Mouse (Mus musculus): ENCODE measurements at regions not wholly inside any gene's neighbourhood (a gene's known extent, or its start where the extent isn't known, plus 50 kb on each side); places are given as distances from the start of the nearest gene placed in this dataset.

GRCm38 (mm10) chr6:95003716-95004115, 113.3 kb upstream of the Kbtbd8 start:
- H3K27me3 ChIP-seq (ENCODE audit: control insufficient read depth, insufficient read depth, low read length) = no peaks in the 10 kb centered on the region
- WGBS (ENCODE audit: insufficient replicate concordance) = 31% methylated on average over 3 of the region's 3 CpGs
- no peak for DNase-seq (ENCODE audit: low read depth in 3 of 3, low spot score in 3 of 3)

GRCm38 (mm10) chr6:94999562-94999961, 117.5 kb upstream of the Kbtbd8 start:
- WGBS (ENCODE audit: insufficient replicate concordance) = 41% methylated on average over 4 of the region's 4 CpGs
- Histone ChIP-seq H3K9me3 (ENCODE audit: control insufficient read depth, low read length) (no peaks in the 10 kb centered on the region), H3K4me3 (ENCODE audit: insufficient read depth in 1 of 2, low read depth in 2 of 2, low read length in 2 of 2) (no peak overlapping the region), H3K36me3 (replicated peaks; ENCODE audit: control insufficient read depth, insufficient read depth, low read depth) (no peaks in the 10 kb centered on the region), H3K4me2 (ENCODE audit: low read depth) (no peak overlapping the region), H3K4me1 (replicated peaks; ENCODE audit: control insufficient read depth in 2 of 2, insufficient read depth in 2 of 2, low read length in 1 of 2) (no peaks in the 10 kb centered on the region), H3K27me3 (ENCODE audit: control insufficient read depth, insufficient read depth, low read length) (no peaks in the 10 kb centered on the region), H3K9ac (replicated peaks) (no peak overlapping the region), H3K27ac (no peak overlapping the region)
- DNase-seq (ENCODE audit: low read depth in 3 of 3, low spot score in 3 of 3) (no peak), ATAC-seq (ENCODE audit: insufficient read depth) (no peak)
- TF ChIP-seq EP300 (IDR thresholded peaks at IDR 0.05; ENCODE audit: low read depth) = no peak
- TF ChIP-seq CTCF (IDR thresholded peaks at IDR 0.05; ENCODE audit: low read depth) = no peak

More at GRCm38 (mm10) chr6:95003716-95004115, 113.3 kb upstream of the Kbtbd8 start:
- no peak overlapping the region for H3K9ac ChIP-seq (replicated peaks)
- ATAC-seq (ENCODE audit: insufficient read depth) = no peak
- no peak overlapping the region for H3K27ac ChIP-seq
- H3K9me3 ChIP-seq (ENCODE audit: control insufficient read depth, low read length) = no peaks in the 10 kb centered on the region
- H3K4me1 ChIP-seq (replicated peaks; ENCODE audit: control insufficient read depth in 2 of 2, insufficient read depth in 2 of 2, low read length in 1 of 2) = no peaks in the 10 kb centered on the region
- H3K4me3 ChIP-seq (ENCODE audit: insufficient read depth in 1 of 2, low read depth in 2 of 2, low read length in 2 of 2) = no peak overlapping the region
- no peaks in the 10 kb centered on the region for H3K36me3 ChIP-seq (replicated peaks; ENCODE audit: control insufficient read depth, insufficient read depth, low read depth)
- H3K4me2 ChIP-seq (ENCODE audit: low read depth) = no peak overlapping the region
- no peak for TF ChIP-seq CTCF (IDR thresholded peaks at IDR 0.05; ENCODE audit: low read depth)

- Histone ChIP-seq H3K9me3 (ENCODE audit: control insufficient read depth, low read length) (no peaks in the 10 kb centered on the region), H3K4me1 (replicated peaks; ENCODE audit: control insufficient read depth in 2 of 2, insufficient read depth in 2 of 2, low read length in 1 of 2) (no peaks in the 10 kb centered on the region), H3K36me3 (replicated peaks; ENCODE audit: control insufficient read depth, insufficient read depth, low read depth) (no peaks in the 10 kb centered on the region), H3K4me2 (ENCODE audit: low read depth) (no peak overlapping the region), H3K27ac (no peak overlapping the region), H3K27me3 (ENCODE audit: control insufficient read depth, insufficient read depth, low read length) (no peaks in the 10 kb centered on the region), H3K4me3 (ENCODE audit: insufficient read depth in 1 of 2, low read depth in 2 of 2, low read length in 2 of 2) (no peak overlapping the region), H3K9ac (replicated peaks) (no peak overlapping the region)
- TF ChIP-seq EP300 (IDR thresholded peaks at IDR 0.05; ENCODE audit: low read depth) = no peak
- TF ChIP-seq CTCF (IDR thresholded peaks at IDR 0.05; ENCODE audit: low read depth) = no peak
- 46% methylated on average over 6 of the region's 6 CpGs for WGBS (ENCODE audit: insufficient replicate concordance)
- DNase-seq (ENCODE audit: low read depth in 3 of 3, low spot score in 3 of 3) (no peak), ATAC-seq (ENCODE audit: insufficient read depth) (no peak)
Observed at GRCm38 (mm10) chr6:94999002-94999401, 118.0 kb upstream of the Kbtbd8 start.

- no peaks in the 10 kb centered on the region for H3K27me3 ChIP-seq (ENCODE audit: control insufficient read depth, insufficient read depth, low read length)
- H3K36me3 ChIP-seq (replicated peaks; ENCODE audit: control insufficient read depth, insufficient read depth, low read depth) = no peaks in the 10 kb centered on the region
- no peaks in the 10 kb centered on the region for H3K9me3 ChIP-seq (ENCODE audit: control insufficient read depth, low read length)
- no peak for ATAC-seq (ENCODE audit: insufficient read depth)
- WGBS (ENCODE audit: insufficient replicate concordance) = 41% methylated on average over 2 of the region's 2 CpGs
- H3K27ac ChIP-seq = no peak overlapping the region
- no peak overlapping the region for H3K4me2 ChIP-seq (ENCODE audit: low read depth)
- H3K4me3 ChIP-seq (ENCODE audit: insufficient read depth in 1 of 2, low read depth in 2 of 2, low read length in 2 of 2) = no peak overlapping the region
- H3K4me1 ChIP-seq (replicated peaks; ENCODE audit: control insufficient read depth in 2 of 2, insufficient read depth in 2 of 2, low read length in 1 of 2) = no peaks in the 10 kb centered on the region
- H3K9ac ChIP-seq (replicated peaks) = no peak overlapping the region
- no peak for TF ChIP-seq EP300 (IDR thresholded peaks at IDR 0.05; ENCODE audit: low read depth)
- TF ChIP-seq CTCF (IDR thresholded peaks at IDR 0.05; ENCODE audit: low read depth) = no peak
- DNase-seq (ENCODE audit: low read depth in 3 of 3, low spot score in 3 of 3) = no peak
Observed at GRCm38 (mm10) chr6:94998371-94998770, 118.7 kb upstream of the Kbtbd8 start.

GRCm38 (mm10) chr6:94994376-94994775, 122.7 kb upstream of the Kbtbd8 start:
- H3K4me1 ChIP-seq (replicated peaks; ENCODE audit: control insufficient read depth in 2 of 2, insufficient read depth in 2 of 2, low read length in 1 of 2) = no peaks in the 10 kb centered on the region
- no peaks in the 10 kb centered on the region for H3K9me3 ChIP-seq (ENCODE audit: control insufficient read depth, low read length)
- ATAC-seq (ENCODE audit: insufficient read depth) (no peak), DNase-seq (ENCODE audit: low read depth in 3 of 3, low spot score in 3 of 3) (no peak)
- no peaks in the 10 kb centered on the region for H3K27me3 ChIP-seq (ENCODE audit: control insufficient read depth, insufficient read depth, low read length)
- no peak overlapping the region for H3K27ac ChIP-seq
- no peak for TF ChIP-seq EP300 (IDR thresholded peaks at IDR 0.05; ENCODE audit: low read depth)
- TF ChIP-seq CTCF (IDR thresholded peaks at IDR 0.05; ENCODE audit: low read depth) = no peak
- no peaks in the 10 kb centered on the region for H3K36me3 ChIP-seq (replicated peaks; ENCODE audit: control insufficient read depth, insufficient read depth, low read depth)
- no peak overlapping the region for H3K4me3 ChIP-seq (ENCODE audit: insufficient read depth in 1 of 2, low read depth in 2 of 2, low read length in 2 of 2)
- 71% methylated on average over 1 of the region's 1 CpGs for WGBS (ENCODE audit: insufficient replicate concordance)
- no peak overlapping the region for H3K9ac ChIP-seq (replicated peaks)
- no peak overlapping the region for H3K4me2 ChIP-seq (ENCODE audit: low read depth)
